Mouse (Mus musculus): ENCODE measurements around the gene Coq9.

The Coq9 gene

GRCm38 (mm10) chr8:94837662-94838574, at the start of gene Coq9, which contains the start of gene Ciapin1:
TSS of gene Coq9 (plus strand) at chr8:94838321.
TSS of gene Ciapin1 (minus strand) at chr8:94838358.
- peak; percentile 95 for DNase-seq (ENCODE audit: low spot score)

GRCm38 (mm10) chr8:94789256-94789955, 48.7 kb upstream of the Coq9 start:
- DNase-seq (ENCODE audit: low spot score): no peak

DNA sequence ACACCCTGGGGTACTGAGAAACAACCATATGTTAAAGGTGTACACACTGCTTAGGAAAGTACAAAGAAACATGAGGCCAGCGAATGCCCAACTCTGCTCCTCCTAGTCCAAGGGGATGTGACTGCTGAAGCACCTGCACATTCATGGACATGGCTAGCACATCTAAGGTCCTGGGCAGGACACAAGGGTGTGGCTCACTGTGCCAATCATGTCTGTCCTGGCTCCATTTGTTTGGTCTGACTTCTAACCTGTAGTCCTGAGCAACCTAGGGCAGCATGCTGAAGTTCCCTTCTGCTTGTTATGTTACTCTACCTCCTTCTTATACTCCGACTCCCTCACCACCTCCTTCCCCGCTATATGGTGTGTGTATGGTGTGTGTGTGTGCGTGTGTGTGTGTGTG, 43.8 kb upstream of the Coq9 start:
- no peak for DNase-seq (ENCODE audit: low spot score)

GRCm38 (mm10) chr8:94794782-94795181, 43.3 kb upstream of the Coq9 start:
- DNase-seq (ENCODE audit: low spot score): no peak

DNA sequence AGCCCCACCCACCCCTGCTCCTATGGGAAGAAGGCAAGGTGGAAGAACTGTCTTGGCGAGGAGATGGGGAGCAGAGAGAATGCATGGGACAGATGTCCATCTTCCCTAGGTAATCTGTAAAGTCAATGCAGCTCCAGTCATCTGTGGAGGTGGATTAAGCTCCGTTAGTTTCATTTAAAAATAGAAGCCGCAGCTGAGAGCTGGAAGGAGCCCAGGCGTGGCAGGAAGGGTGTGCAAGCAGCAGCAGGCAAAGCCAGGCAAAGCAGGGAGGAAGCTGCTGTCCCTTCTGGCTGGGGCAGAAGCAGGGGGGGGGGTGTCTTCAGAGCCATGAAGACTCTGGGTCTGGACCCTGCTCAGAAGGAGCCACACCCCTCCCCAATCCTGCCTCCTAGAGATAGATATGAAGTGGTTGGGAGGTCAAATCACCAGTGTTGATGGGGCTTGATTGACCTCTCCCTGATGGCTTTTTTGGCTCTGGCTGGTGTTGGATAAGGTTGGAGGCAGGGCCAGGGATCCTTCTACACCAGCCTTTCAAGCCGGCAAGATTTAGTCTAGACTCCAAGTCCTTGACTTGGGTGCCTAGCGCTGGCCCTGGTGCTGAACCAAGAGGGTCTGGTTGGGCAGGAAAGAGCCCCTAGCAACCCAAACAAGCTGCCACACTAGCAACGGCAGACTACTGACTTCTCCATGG, 37.7 kb upstream of the Coq9 start:
- DNase-seq (ENCODE audit: low spot score): peak; percentile 77

DNA sequence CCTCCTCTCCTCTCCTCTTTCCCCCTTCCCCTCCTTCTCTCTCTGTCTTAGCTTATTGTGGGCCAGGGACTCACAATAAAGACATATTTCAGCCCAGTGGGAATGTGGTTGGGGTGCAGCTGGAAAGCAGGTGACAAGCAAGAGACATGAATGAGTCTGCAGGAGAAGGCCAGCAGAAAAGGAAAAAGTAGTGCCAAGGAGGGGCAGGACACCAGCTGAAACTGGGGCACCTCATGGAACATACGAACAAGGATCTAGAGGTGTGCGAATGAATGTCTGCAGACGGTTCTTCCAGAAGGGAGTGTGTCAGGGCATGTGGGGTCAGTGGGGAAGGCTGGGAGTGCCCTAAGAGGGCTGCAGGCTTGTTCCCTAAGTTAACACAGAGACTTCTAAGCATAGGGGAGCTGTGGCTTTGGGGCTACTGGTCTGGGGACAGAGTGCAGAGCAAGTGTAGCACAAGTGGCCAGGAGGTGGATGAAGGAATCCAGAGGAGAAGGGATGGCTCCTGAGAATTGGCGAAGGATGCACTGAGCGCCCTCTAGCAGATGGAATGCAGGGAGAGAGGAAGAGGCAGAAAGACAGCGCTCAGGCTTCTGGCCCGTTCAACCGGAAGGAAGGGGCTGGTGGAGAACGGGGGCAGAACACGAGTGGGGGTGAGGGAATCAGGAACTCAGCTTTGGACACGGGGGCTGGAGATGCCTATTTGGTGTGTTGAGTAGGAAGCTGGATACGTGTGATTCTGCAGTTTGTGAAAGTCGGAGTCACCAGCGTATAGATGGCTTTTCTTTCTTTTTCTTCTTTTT, 36.6 kb upstream of the Coq9 start:
- DNase-seq (ENCODE audit: low spot score): no peak

DNA sequence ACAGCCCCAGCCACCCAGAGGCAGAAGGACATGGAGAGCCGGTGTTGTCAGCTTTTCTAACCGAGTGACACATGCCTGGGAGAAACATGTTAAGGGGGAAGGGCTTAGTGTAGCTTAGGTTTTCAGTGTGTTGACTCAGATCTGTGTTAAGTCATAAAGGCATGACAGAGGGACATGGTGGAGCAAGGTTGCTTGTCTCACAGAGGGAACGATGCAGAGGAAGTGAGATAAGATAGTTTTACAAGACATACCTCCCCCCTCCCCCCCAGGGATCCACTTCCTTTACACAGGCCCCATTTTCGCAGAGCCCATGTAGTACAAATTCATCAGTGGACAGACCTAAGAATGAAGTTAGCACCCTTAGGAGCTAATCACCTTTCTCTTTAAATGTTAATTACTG, 35.7 kb upstream of the Coq9 start:
- no peak for DNase-seq (ENCODE audit: low spot score)

GRCm38 (mm10) chr8:94803551-94803950, 34.6 kb upstream of the Coq9 start:
- DNase-seq (ENCODE audit: low spot score): no peak

- DNase-seq (ENCODE audit: low spot score): no peak
Measured at GRCm38 (mm10) chr8:94804546-94805340, 33.4 kb upstream of the Coq9 start.

DNA sequence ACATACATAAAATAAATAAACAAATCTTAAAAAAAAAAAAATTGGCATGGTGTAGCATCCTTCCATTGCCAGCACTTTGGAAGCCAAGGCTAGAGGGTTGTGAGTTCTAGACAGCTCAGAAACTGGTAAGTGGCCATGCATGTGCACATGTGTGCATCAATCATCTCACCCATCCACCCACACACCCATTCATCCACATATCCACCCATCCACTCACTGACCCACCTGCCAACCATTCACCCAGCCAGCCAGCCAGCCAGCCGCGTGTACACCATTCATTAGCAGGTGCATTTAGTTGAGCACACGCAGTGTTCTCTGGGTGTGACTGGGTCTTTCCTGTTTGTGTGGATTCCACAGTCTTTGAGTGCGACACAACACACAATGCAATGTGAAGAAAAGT, 32.3 kb upstream of the Coq9 start:
- no peak for DNase-seq (ENCODE audit: low spot score)

- DNase-seq (ENCODE audit: low spot score): no peak
Measured at GRCm38 (mm10) chr8:94807506-94807905, 30.6 kb upstream of the Coq9 start.

- no peak for DNase-seq (ENCODE audit: low spot score)
Measured at GRCm38 (mm10) chr8:94808372-94808771, 29.7 kb upstream of the Coq9 start.

GRCm38 (mm10) chr8:94810153-94810552, 28.0 kb upstream of the Coq9 start, which contains the start of gene Ccl17:
TSS of gene Ccl17 (plus strand) at chr8:94810453.
- no peak for DNase-seq (ENCODE audit: low spot score)

DNA sequence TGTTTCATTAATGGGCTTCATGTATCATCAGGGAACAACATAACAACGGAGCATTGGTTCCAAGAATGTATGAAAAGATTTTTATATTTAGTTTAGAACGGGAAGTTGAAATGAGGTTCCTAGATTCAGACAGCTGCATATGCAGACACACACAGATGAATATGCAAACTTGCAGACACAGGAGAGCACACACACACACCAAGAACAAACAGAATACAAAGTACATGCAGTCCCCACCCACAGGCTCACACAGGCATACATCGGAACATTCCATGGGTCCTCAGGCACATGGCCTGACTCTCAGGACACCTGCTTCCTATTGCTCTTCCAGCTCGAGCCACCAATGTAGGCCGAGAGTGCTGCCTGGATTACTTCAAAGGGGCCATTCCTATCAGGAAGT, 27.3 kb upstream of the Coq9 start:
- no peak for DNase-seq (ENCODE audit: low spot score)

GRCm38 (mm10) chr8:94811654-94812053, 26.5 kb upstream of the Coq9 start:
- no peak for DNase-seq (ENCODE audit: low spot score)

GRCm38 (mm10) chr8:94812645-94813098, 25.4 kb upstream of the Coq9 start:
- peak; percentile 88 for DNase-seq (ENCODE audit: low spot score)

- DNase-seq (ENCODE audit: low spot score): peak; percentile 42
Measured at GRCm38 (mm10) chr8:94814556-94814955, 23.6 kb upstream of the Coq9 start.

GRCm38 (mm10) chr8:94817933-94818332, 20.2 kb upstream of the Coq9 start:
- DNase-seq (ENCODE audit: low spot score): no peak

DNA sequence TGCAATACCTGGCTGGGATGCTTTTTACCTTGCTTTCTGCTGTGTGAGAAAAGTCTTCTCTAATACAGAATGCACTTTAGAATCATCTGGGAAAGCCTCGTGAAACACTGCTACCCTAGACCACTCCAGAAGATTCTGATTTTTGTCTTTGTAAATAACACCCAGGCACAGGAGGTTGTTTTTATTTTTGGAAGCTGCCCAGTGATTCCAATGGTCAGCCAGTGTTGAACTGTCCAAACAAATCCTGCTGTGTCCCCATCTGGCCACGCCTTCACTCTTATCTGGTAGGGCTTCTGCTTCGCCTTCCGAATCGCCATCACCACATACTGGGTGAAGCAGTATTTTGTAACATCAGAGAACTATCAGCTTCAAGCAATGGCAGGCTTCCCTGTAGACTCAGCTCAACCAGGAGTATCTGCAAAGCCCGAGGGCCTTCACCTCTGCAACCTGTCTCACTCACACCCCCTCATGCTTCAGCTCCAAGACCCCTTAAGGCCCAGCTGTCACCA, 18.4 kb upstream of the Coq9 start:
- DNase-seq (ENCODE audit: low spot score): no peak

DNA sequence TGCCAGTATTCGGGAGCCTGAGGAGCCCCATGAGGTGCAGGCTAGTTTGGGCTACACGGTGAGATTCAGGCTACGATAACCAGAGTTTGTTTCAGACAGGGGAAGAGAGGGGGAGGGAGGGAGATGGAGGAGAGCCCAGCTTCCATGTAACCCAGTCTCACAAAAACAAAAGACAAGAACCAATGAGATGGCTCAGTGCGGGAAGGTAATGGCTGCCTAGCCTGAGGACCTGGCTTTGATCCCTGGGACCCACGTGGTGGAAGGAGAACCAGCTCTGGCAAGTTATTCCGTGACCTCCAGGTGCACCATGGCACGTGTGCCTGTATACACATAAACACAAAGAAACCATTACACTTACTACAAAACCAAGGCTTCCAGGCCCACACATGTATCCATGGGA, 17.6 kb upstream of the Coq9 start:
- DNase-seq (ENCODE audit: low spot score): no peak

GRCm38 (mm10) chr8:94821381-94821780, 16.7 kb upstream of the Coq9 start:
- DNase-seq (ENCODE audit: low spot score): no peak
